Mouse (Mus musculus) gastrocnemius, postnatal 4 days (tissue): ENCODE data around the gene Otogl. TPM values are rescaled to one million over a fixed set of nuclear protein-coding genes. Genes with fewer than 3 reads are reported as not detected.
A peak's percentile ranks its signal among the peaks of the same experiment; 100 is the strongest.
"Not testable (repeated sequence)": the region's sequence is repeated elsewhere in the genome, so short reads cannot be mapped to it uniquely, and the experiment has no call there.

Source experiments
- DNase-seq, 2 experiments: peaks; one replicate each; pipeline ENCODE4 v3.0.0; 2021 to 2022; ENCODE audit warnings: low spot score in 2 of 2, mixed read lengths in 2 of 2
- total RNA-seq, 2 experiments: library from RNA; stranded (reverse); gene quantifications; 2 replicates each; pipeline ENCODE4 v1.2.3; 2021

Gene Otogl
- total RNA-seq, 2 experiments from 2014 or later: 0.10 to 0.13 TPM

GRCm38 (mm10) chr10:107813814-107814483 is 98.0 kb downstream of the Otogl start:
- DNase-seq: no peak

- no peak for DNase-seq
Measured at GRCm38 (mm10) chr10:107810649-107811398, 101.1 kb downstream of the Otogl start.

- no peak for DNase-seq
Measured at GRCm38 (mm10) chr10:107805203-107805602, 106.7 kb downstream of the Otogl start.

- not testable (repeated sequence) for DNase-seq
Measured at GRCm38 (mm10) chr10:107804285-107804684, 107.6 kb downstream of the Otogl start.

GRCm38 (mm10) chr10:107799671-107800353 is 112.1 kb downstream of the Otogl start:
- DNase-seq: peak; percentile 20 to 39

- no peak for DNase-seq
Measured at GRCm38 (mm10) chr10:107794812-107795756, 116.8 kb downstream of the Otogl start.

- DNase-seq: no peak
Measured at GRCm38 (mm10) chr10:107792491-107792890, 119.4 kb downstream of the Otogl start.

GRCm38 (mm10) chr10:107779548-107779947 is 132.4 kb downstream of the Otogl start:
- no peak for DNase-seq

- no peak for DNase-seq
Measured at GRCm38 (mm10) chr10:107759624-107760023, 152.3 kb downstream of the Otogl start.

GRCm38 (mm10) chr10:107753471-107753870 is 158.5 kb downstream of the Otogl start:
- no peak for DNase-seq

- no peak for DNase-seq
Measured at GRCm38 (mm10) chr10:107752351-107753143, 159.4 kb downstream of the Otogl start.

- DNase-seq: no peak
Measured at GRCm38 (mm10) chr10:107751944-107752343, 160.0 kb downstream of the Otogl start.

GRCm38 (mm10) chr10:107747566-107747965 is 164.4 kb downstream of the Otogl start:
- peak in 1 of 2 experiments; percentile 13 for DNase-seq

GRCm38 (mm10) chr10:107746717-107747116 is 165.2 kb downstream of the Otogl start:
- no peak for DNase-seq

GRCm38 (mm10) chr10:107739815-107740214 is 172.1 kb downstream of the Otogl start:
- no peak for DNase-seq

- DNase-seq: no peak
Measured at GRCm38 (mm10) chr10:107737743-107738142, 174.2 kb downstream of the Otogl start.

- DNase-seq: no peak
Measured at GRCm38 (mm10) chr10:107735448-107735847, 176.5 kb downstream of the Otogl start.

- no peak for DNase-seq
Measured at GRCm38 (mm10) chr10:107734327-107734726, 177.6 kb downstream of the Otogl start.

- no peak for DNase-seq
Measured at GRCm38 (mm10) chr10:107725631-107726030, 186.3 kb downstream of the Otogl start.

- DNase-seq: no peak
Measured at GRCm38 (mm10) chr10:107719806-107720205, 192.1 kb downstream of the Otogl start, which contains the start of gene Ptprq. Gene Ptprq (minus strand): TSS chr10:107720051.
